Mouse (Mus musculus) left cerebral cortex, adult 18-20 months (tissue): ENCODE data around the gene Urb1. TPM values are rescaled to one million over a fixed set of nuclear protein-coding genes. Genes with fewer than 3 reads are reported as not detected.
"Not testable (repeated sequence)": the region's sequence is repeated elsewhere in the genome, so short reads cannot be mapped to it uniquely, and the experiment has no call there.

Source experiments
- DNase-seq, 2 experiments: peaks; one replicate each; pipeline ENCODE4 v3.0.0; 2021 to 2022; ENCODE audit warnings: low spot score in 2 of 2, mixed read lengths in 1 of 2
- total RNA-seq, 2 experiments: library from RNA; stranded (reverse); gene quantifications; 2 replicates each; pipeline ENCODE4 v1.2.3; 2021

The Urb1 gene
- total RNA-seq, 2 experiments from 2014 or later: 14.3 to 16.4 TPM

- no peak for DNase-seq
Measured at GRCm38 (mm10) chr16:90826041-90826440, 15.8 kb upstream of the Urb1 start.

- DNase-seq: not testable (repeated sequence)
Measured at GRCm38 (mm10) chr16:90823986-90824385, 13.8 kb upstream of the Urb1 start.

- no peak for DNase-seq
Measured at GRCm38 (mm10) chr16:90822981-90823380, 12.8 kb upstream of the Urb1 start.

- no peak for DNase-seq
Measured at GRCm38 (mm10) chr16:90822284-90822935, 12.2 kb upstream of the Urb1 start.

- DNase-seq: no peak
Measured at GRCm38 (mm10) chr16:90821046-90821697, 11.0 kb upstream of the Urb1 start.

GRCm38 (mm10) chr16:90820326-90820725 is 10.1 kb upstream of the Urb1 start:
- DNase-seq: no peak

GRCm38 (mm10) chr16:90812086-90812485 is 1.9 kb upstream of the Urb1 start:
- DNase-seq: no peak

GRCm38 (mm10) chr16:90810716-90811256 is 573 bp upstream of the Urb1 start:
- DNase-seq: no peak

GRCm38 (mm10) chr16:90804466-90804865 is 5.7 kb downstream of the Urb1 start:
- DNase-seq: no peak

- no peak for DNase-seq
Measured at GRCm38 (mm10) chr16:90801928-90802327, 8.3 kb downstream of the Urb1 start.

GRCm38 (mm10) chr16:90801251-90801650 is 9.0 kb downstream of the Urb1 start:
- DNase-seq: peak; percentile 21 to 44

- DNase-seq: no peak
Measured at GRCm38 (mm10) chr16:90799840-90800239, 10.4 kb downstream of the Urb1 start.

GRCm38 (mm10) chr16:90798848-90799247 is 11.4 kb downstream of the Urb1 start:
- no peak for DNase-seq

- no peak for DNase-seq
Measured at GRCm38 (mm10) chr16:90798446-90798845, 11.8 kb downstream of the Urb1 start.

GRCm38 (mm10) chr16:90794708-90795107 is 15.5 kb downstream of the Urb1 start:
- DNase-seq: no peak

GRCm38 (mm10) chr16:90792500-90792899 is 17.7 kb downstream of the Urb1 start:
- no peak for DNase-seq

- DNase-seq: peak in 1 of 2 experiments; percentile 34
Measured at GRCm38 (mm10) chr16:90792066-90792465, 18.1 kb downstream of the Urb1 start.

GRCm38 (mm10) chr16:90790946-90791345 is 19.3 kb downstream of the Urb1 start:
- no peak for DNase-seq

- DNase-seq: no peak
Measured at GRCm38 (mm10) chr16:90788580-90788979, 21.6 kb downstream of the Urb1 start.

- DNase-seq: no peak
Measured at GRCm38 (mm10) chr16:90785257-90785656, 25.0 kb downstream of the Urb1 start.

GRCm38 (mm10) chr16:90783302-90783701 is 26.9 kb downstream of the Urb1 start:
- no peak for DNase-seq

GRCm38 (mm10) chr16:90779783-90780182 is 30.4 kb downstream of the Urb1 start:
- DNase-seq: no peak
